Mouse (Mus musculus) forebrain, embryonic 10.5 days (tissue): ENCODE results near the gene Rab8a. TPM values are rescaled to one million over a fixed set of nuclear protein-coding genes. Genes with fewer than 3 reads are reported as not detected.
"Not testable (repeated sequence)": the region's sequence is repeated elsewhere in the genome, so short reads cannot be mapped to it uniquely, and the experiment has no call there.

Experiments
- DNase-seq: peaks from one replicate; pipeline ENCODE4 v3.0.0-alpha.2; 2017; ENCODE audit warnings: low spot score; ENCODE audit errors: extremely low spot score
- H3K27ac ChIP-seq: fragments of 300-500 bp; sonication (generic); 2 replicates; pipeline ENCODE4 v1.5.1; 2016; ENCODE audit warnings: mild to moderate bottlenecking
- H3K27me3 ChIP-seq: fragments of 300-500 bp; sonication (generic); 2 replicates; pipeline ENCODE4 v1.6.1; 2016; ENCODE audit warnings: mild to moderate bottlenecking; ENCODE audit not compliant: poor library complexity, severe bottlenecking
- H3K36me3 ChIP-seq: fragments of 300-500 bp; sonication (generic); replicated peaks from 2 replicates; pipeline ENCODE4 v1.6.1; 2016; ENCODE audit warnings: mild to moderate bottlenecking, moderate library complexity
- H3K4me1 ChIP-seq: fragments of 300-500 bp; sonication (generic); 2 replicates; pipeline ENCODE4 v1.6.1; 2016
- H3K4me3 ChIP-seq: fragments of 300-500 bp; sonication (generic); 2 replicates; pipeline ENCODE4 v1.5.1; 2016; ENCODE audit warnings: mild to moderate bottlenecking, moderate library complexity
- H3K9me3 ChIP-seq: fragments of 300-500 bp; sonication (generic); 2 replicates; pipeline ENCODE4 v1.6.1; 2016; ENCODE audit warnings: mild to moderate bottlenecking, moderate library complexity
- WGBS: fragments of 180-500 bp; shearing (Covaris S2); methylation state at CpG from one replicate; pipeline ENCODE4 v1.1.7; 2016; 5-methylcytosine and 5-hydroxymethylcytosine counted together
- polyA plus RNA-seq: library from polyadenylated mRNA; unstranded; fragments of >200 nt; fragmentation: Nextera tagmentation; extraction: Ambion mirVana; gene quantifications from 2 replicates; pipeline ENCODE4 v1.2.1, GENCODE M21; 2016

Gene Rab8a
- polyA plus RNA-seq: 138 and 144 TPM in 2 replicates

DNA sequence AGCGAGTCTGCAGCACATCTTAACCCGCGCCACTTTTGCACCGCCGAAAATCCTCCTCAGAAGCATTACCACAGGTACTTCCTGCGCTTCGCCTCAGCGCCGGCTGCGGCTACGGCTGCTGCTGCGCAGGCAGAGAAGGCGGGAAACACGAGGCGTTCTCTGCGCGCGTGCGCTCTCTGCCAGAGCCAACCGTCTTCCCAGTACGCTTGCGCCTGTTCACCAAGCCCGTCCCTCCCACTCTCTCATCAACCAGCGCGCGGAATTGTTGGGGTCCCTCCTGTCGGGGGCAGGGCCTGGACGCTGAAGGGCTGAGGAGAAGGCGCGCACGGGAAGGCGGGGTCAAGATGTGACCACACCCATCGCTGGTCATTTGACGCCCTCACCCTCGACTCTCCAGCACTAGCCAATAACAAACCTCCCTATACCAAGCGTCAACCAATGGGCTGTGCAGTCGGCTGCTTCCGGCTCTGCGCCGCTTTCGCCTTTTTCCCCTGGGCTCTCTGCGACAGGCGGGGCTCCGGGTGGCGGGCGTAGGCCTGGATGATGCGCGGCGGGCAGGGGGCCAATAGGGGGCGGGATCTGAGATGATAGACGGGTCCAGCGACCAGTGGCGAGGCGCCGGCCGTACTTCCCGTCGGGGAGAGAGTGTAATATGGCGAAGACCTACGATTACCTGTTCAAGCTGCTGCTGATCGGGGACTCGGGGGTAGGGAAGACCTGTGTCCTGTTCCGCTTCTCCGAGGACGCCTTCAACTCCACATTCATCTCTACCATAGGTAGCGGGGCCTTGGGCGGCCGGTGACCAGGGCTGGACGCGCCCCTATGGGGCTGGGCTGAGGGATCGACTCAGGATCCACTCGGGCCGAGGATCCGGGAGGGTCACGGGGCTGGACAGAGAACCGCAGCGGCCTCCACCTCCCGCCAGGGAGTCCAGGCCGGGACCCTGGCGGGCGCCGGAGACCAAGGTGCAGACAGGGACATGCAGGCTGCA, at the start of gene Rab8a:
Rab8a (plus strand) TSS at position 494 of the 991 bp plus-strand sequence.
- no peaks in the 10 kb centered on the region for H3K27me3 ChIP-seq
- peaks cover 24% of the 10 kb centered on the region for H3K4me1 ChIP-seq
- H3K36me3 ChIP-seq: peaks cover 30% of the 10 kb centered on the region
- DNase-seq: peak; percentile 99
- under 1% methylated on average over 82 of the region's 82 CpGs for WGBS
- H3K27ac ChIP-seq: peak within 1 kb of the TSS; percentile 93
- H3K9me3 ChIP-seq: no peaks in the 10 kb centered on the region
- peak within 1 kb of the TSS; percentile 98 for H3K4me3 ChIP-seq

DNA sequence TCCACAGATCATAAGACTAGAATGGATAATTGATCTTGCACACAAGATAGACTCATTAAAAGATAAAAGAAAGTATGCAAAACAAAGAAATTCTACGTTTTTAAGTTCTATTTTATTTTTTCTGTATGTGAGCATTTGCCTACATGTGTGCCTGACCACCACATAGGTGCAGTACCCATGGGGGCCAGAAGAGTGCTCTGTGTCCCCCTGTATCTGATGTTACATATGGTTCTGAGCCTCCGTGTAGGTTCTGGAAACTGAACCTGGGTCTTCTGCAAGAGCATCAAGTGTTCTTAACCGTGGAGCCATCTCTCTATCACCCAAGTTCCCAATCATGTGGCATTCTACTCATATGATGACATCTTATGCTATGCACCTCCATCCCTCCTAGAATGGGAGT, 48.5 kb upstream of the Rab8a start:
- 76% methylated on average over 3 of the region's 3 CpGs for WGBS
- H3K36me3 ChIP-seq: no peaks in the 10 kb centered on the region
- no peak for DNase-seq
- no peaks in the 10 kb centered on the region for H3K4me1 ChIP-seq
- no peaks in the 10 kb centered on the region for H3K27me3 ChIP-seq
- no peak overlapping the region for H3K27ac ChIP-seq
- H3K9me3 ChIP-seq: no peaks in the 10 kb centered on the region
- H3K4me3 ChIP-seq: no peak overlapping the region

DNA sequence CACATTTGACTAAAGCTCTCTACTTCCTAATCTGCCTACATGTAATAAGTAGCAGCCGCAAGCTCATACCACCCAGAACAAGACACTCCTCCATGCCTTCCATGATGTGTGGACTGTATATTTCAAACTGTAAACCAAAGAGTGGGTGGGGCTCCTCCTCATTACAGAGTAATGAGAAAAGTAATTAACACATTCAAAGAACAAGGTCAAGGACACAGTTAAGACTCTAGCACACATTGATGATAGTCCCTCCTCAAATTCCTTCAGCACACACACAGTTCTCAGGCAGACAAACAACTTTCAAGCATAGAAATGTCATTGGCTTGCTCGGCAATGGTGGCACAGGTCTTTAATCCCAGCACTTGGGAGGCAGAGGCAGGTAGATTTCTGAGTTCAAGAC, 45.8 kb upstream of the Rab8a start:
- Histone ChIP-seq H3K9me3 (no peaks in the 10 kb centered on the region), H3K27me3 (no peaks in the 10 kb centered on the region), H3K4me1 (no peaks in the 10 kb centered on the region), H3K36me3 (no peaks in the 10 kb centered on the region), H3K27ac (no peak overlapping the region), H3K4me3 (no peak overlapping the region)
- DNase-seq: no peak
- WGBS: 82% methylated on average over 2 of the region's 2 CpGs

DNA sequence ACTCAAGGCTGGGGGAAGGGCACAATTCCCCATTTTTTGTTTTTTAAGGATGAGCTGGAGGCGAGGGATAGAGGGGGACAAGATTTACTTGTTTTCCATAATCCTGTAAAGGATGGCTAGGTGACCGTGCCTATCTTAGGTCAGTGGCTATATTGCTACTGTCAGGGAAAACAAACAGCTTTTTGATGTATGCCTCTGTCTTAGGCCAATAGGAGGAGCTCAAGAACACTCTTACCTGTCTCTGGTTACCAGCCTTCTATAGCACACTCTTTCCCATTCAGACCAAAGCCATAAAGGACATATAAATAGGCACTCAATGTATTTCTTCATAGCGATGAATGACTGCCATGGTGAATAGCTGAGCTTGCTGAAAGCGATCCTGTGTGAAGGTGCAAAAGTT, 42.4 kb upstream of the Rab8a start:
- Histone ChIP-seq H3K27ac (no peak overlapping the region), H3K36me3 (no peaks in the 10 kb centered on the region), H3K4me3 (no peak overlapping the region), H3K9me3 (no peaks in the 10 kb centered on the region), H3K4me1 (peaks cover 9% of the 10 kb centered on the region), H3K27me3 (no peaks in the 10 kb centered on the region)
- WGBS: 51% methylated on average over 4 of the region's 4 CpGs
- DNase-seq: no peak

DNA sequence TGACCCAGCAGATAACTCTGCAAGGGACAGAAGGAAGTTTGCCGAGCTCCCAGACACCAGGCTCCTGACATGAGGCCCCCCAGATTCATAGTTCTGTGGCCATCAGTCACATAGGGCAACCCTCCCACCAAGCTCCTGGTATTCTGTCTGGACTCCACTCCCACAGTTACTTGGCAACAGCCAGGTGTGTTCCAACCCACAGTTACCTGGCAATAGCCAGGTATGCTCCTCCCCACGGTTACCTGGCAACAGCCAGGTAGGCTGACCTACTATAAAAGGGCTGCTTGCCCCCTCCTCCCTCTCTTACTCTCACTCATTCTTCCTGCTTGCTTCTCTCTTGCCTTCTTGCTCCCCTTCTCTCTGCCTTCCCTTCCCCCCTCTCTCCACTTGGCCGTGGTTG, 39.5 kb upstream of the Rab8a start:
- H3K27me3 ChIP-seq, DNase-seq, H3K4me3 ChIP-seq, H3K9me3 ChIP-seq, H3K4me1 ChIP-seq, H3K36me3 ChIP-seq: not testable (repeated sequence)
- peak overlapping the region; percentile 40; the same call in 1 of the 2 replicates for H3K27ac ChIP-seq
- 56% methylated on average over 3 of the region's 3 CpGs for WGBS

DNA sequence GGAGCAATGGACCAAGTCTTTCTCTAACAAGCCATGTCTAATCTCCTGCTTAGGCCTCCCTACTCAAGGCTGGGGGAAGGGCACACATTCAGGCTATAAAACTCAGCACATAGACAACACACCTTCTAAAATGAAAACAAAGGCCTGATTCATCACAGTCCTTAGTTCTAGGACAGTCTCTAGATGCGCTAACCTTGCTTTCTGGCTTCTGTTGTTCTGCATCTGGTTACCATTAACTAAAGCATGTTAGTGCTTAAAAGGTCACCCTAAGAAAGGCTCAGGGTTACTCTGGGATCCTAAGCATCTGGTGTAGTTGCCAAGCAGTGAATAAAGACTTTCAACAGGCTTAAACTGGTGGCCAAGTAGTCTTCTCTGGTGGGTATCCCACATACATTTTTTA, 39.0 kb upstream of the Rab8a start:
- Histone ChIP-seq H3K27ac (peak overlapping the region; percentile 40; the same call in 1 of the 2 replicates), H3K4me3 (no peak overlapping the region), H3K36me3 (no peaks in the 10 kb centered on the region), H3K27me3 (no peaks in the 10 kb centered on the region), H3K9me3 (no peaks in the 10 kb centered on the region), H3K4me1 (peaks cover 9% of the 10 kb centered on the region)
- 42% methylated on average over 1 of the region's 1 CpGs for WGBS
- DNase-seq: no peak

DNA sequence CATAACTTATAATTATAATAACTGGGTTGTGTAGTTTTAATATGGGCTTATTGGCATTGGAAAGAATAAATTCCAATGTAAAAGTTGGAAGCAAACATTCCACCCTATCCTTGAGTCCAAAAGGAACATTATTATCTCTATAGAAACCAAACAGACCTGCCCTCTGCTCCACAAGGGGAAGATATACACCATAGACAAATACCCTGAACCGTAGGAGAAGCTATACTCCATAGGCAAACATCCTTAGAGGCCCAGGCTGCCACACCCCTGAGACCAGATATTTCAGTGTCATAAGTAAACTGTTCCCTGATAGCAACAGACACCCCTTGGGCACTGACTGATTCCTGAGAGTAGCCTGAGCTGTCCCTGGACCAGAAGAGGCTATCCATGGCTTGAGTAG, 33.2 kb upstream of the Rab8a start:
- peaks cover 10% of the 10 kb centered on the region; the same call in 1 of the 2 replicates for H3K4me1 ChIP-seq
- 82% methylated on average over 1 of the region's 1 CpGs for WGBS
- H3K4me3 ChIP-seq: no peak overlapping the region
- no peaks in the 10 kb centered on the region for H3K9me3 ChIP-seq
- DNase-seq: no peak
- no peaks in the 10 kb centered on the region for H3K27me3 ChIP-seq
- H3K27ac ChIP-seq: no peak overlapping the region
- no peaks in the 10 kb centered on the region for H3K36me3 ChIP-seq

DNA sequence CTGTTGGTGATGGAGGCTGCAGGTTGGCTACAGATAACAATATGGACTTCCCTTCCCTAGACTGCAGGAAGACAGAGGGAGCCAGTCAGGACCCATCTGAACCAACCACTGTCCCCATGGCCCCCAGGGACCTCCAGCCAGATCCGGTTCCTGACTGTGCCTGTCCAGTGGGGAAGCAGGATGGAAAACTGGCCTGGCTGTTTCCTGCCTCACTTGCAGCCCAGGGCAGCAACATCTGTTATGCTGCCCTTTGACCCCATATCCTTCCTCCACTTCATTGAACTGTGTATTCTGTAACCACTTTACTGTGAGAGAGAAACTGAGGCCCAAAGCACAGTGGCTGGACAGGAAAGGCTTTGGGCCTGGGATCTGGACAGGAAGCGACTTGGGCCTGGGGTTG, 29.7 kb upstream of the Rab8a start:
- peak overlapping the region; percentile 48 for H3K27ac ChIP-seq
- DNase-seq: no peak
- 70% methylated on average over 2 of the region's 2 CpGs for WGBS

DNA sequence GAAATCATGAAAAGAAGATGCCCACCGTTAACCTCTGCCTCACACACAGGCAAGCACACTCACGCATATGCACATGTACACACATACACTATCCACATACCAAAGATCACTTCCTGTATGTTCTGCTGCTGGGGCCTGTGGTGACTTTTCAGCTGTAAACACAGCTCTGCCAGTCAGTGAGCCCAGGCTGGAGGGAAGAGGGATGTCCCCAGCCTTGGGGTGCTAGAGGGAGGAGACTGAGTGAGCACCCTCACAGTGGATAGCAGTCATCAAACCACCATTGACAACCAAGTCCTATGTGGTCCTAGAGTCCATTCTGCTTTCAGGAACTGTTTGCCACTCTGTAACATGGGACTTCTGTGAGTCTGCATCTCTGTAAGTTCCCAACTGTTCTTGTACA, 29.1 kb upstream of the Rab8a start:
- peak overlapping the region; percentile 48 for H3K27ac ChIP-seq
- H3K4me1 ChIP-seq: peaks cover 28% of the 10 kb centered on the region
- H3K9me3 ChIP-seq: no peaks in the 10 kb centered on the region
- WGBS: 78% methylated on average over 2 of the region's 2 CpGs
- no peaks in the 10 kb centered on the region for H3K36me3 ChIP-seq
- no peak for DNase-seq
- no peaks in the 10 kb centered on the region for H3K27me3 ChIP-seq
- no peak overlapping the region for H3K4me3 ChIP-seq

More for the DNA sequence above, 29.7 kb upstream of the Rab8a start:
- Histone ChIP-seq H3K27me3 (no peaks in the 10 kb centered on the region), H3K4me3 (no peak overlapping the region), H3K9me3 (no peaks in the 10 kb centered on the region), H3K4me1 (peaks cover 25% of the 10 kb centered on the region), H3K36me3 (no peaks in the 10 kb centered on the region)

DNA sequence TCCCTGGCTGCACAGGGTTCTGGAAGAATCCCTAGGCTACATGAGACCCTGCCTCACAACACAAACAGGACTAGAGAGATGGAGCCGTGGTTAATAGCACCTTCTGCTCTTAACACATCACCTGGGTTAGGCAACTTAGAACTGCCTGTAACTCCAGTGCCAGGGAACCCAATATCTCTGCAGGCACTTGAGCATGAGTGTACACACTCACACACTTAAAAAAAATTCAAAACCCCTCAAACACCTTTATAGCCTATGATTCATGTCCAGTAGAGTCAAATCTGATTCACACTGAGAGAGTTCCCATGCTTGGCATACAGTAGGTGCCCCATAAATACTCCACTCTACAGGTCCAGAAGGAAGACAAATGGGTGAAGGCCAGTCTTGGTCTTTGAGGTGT, 28.6 kb upstream of the Rab8a start:
- peak overlapping the region; percentile 48; the same call in 1 of the 2 replicates for H3K27ac ChIP-seq
- no peak overlapping the region for H3K4me3 ChIP-seq
- peaks cover under 1% of the 10 kb centered on the region; the same call in 1 of the 2 replicates for H3K36me3 ChIP-seq
- peaks cover 33% of the 10 kb centered on the region for H3K4me1 ChIP-seq
- no peaks in the 10 kb centered on the region for H3K9me3 ChIP-seq
- no peaks in the 10 kb centered on the region for H3K27me3 ChIP-seq
- DNase-seq: no peak
- 83% methylated on average over 1 of the region's 1 CpGs for WGBS

DNA sequence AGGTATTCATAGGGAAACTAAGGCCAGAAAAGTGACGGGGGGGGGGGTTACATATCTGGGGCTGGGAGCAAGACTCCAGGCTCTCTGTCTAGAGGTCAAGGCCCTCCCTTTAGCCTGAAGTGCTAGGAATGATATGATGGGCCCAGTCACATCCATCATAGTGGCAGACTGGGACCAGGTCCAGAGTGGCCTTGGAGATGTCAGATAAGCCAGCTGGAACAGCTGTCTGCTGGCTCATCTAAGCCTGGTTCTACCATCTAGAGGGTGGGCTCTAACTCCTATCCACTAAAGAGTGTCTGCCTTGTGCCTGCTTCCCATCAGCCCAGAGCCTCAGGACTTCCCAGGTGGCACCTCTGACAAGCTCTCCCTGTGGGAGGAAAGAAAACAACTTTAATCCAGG, 28.1 kb upstream of the Rab8a start:
- WGBS: 71% methylated on average over 1 of the region's 1 CpGs
- Histone ChIP-seq H3K27ac (peak overlapping the region; percentile 35; the same call in 1 of the 2 replicates), H3K4me1 (peaks cover 38% of the 10 kb centered on the region), H3K36me3 (peaks cover 5% of the 10 kb centered on the region), H3K9me3 (no peaks in the 10 kb centered on the region), H3K4me3 (no peak overlapping the region), H3K27me3 (no peaks in the 10 kb centered on the region)
- DNase-seq: no peak

DNA sequence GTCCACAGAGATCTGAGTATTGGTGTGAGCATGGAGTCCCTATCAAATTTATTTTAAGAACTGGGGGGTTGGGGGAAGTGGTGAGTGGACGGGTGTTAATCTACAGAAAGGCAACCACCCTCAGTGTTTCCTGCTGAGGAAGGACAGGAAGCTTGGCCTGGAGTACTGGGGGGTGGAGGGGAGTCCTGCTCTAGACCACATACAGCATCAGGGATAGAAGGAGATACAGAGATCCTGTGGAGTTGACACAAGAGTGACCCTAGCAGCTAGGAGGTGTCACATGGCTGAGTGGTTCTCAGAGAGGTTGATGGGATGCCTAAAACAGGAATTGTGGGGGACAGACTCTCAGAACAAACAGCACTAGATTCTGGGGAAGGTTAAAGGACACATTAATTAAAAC, 27.5 kb upstream of the Rab8a start:
- WGBS: 69% methylated on average over 1 of the region's 1 CpGs
- Histone ChIP-seq H3K27me3 (no peaks in the 10 kb centered on the region), H3K27ac (peak overlapping the region; percentile 35; the same call in 1 of the 2 replicates), H3K9me3 (no peaks in the 10 kb centered on the region), H3K4me1 (peaks cover 40% of the 10 kb centered on the region), H3K4me3 (no peak overlapping the region), H3K36me3 (peaks cover 11% of the 10 kb centered on the region)
- no peak for DNase-seq

DNA sequence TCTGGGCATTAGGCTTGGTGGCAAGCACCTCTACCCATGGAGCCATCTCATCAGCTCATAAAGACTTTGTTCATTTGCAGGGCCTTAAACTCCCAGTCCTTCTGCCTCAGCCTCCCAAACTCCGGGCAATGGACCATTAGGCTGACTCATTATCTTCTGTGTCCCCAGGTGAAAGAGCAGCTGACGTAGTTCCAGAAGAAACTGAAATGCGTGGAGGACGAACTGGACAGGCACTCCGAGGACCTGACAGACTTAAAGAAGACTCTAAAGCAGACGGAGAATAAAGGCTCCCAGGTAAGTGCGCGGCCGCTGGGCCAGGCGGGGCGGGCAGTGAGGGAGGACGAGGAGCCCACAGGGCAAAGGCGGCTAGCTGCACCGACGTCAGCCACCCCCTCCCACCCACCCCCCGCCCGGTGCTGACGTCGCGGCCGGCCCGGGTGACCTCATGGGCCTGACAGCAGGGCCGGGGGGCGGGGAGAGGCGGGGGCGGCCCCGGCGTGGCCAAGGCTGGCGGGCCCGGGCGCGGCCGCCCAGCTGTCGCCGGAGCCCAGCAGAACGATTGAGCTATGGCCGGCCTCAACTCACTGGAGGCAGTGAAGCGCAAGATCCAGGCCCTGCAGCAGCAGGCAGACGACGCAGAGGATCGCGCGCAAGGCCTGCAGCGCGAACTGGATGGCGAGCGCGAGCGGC, 26.1 kb upstream of the Rab8a start, which contains the start of gene Tpm4:
Tpm4 (plus strand) TSS at position 220 of the 690 bp plus-strand sequence.
- peaks cover 25% of the 10 kb centered on the region for H3K36me3 ChIP-seq
- DNase-seq: no peak
- H3K27me3 ChIP-seq: no peaks in the 10 kb centered on the region
- H3K27ac ChIP-seq: peak within 1 kb of the TSS; percentile 97
- no peaks in the 10 kb centered on the region for H3K9me3 ChIP-seq
- WGBS: under 1% methylated on average over 41 of the region's 49 CpGs
- H3K4me1 ChIP-seq: peaks cover 40% of the 10 kb centered on the region
- peak within 1 kb of the TSS; percentile 70 for H3K4me3 ChIP-seq
